Mouse (Mus musculus) layer of hippocampus, postnatal 25 days (tissue): ENCODE measurements at regions not wholly inside any gene's neighbourhood (a gene's known extent, or its start where the extent isn't known, plus 50 kb on each side); places are given as distances from the start of the nearest gene placed in this dataset.

ENCODE experiments used
- DNase-seq, 2 experiments: peaks; one replicate each; pipeline ENCODE4 v3.0.0; 2022; ENCODE audit warnings: mixed read lengths in 2 of 2, low spot score in 1 of 2; ENCODE audit errors: extremely low spot score in 1 of 2

- DNase-seq: no peak
These were observed 250.1 kb upstream of the Nmur2 start for GRCm38 (mm10) chr11:56290651-56291578.

GRCm38 (mm10) chr11:56285575-56286260 lies 244.9 kb upstream of the Nmur2 start:
- DNase-seq: no peak

GRCm38 (mm10) chr11:56281201-56281600 lies 240.4 kb upstream of the Nmur2 start:
- no peak for DNase-seq

DNA sequence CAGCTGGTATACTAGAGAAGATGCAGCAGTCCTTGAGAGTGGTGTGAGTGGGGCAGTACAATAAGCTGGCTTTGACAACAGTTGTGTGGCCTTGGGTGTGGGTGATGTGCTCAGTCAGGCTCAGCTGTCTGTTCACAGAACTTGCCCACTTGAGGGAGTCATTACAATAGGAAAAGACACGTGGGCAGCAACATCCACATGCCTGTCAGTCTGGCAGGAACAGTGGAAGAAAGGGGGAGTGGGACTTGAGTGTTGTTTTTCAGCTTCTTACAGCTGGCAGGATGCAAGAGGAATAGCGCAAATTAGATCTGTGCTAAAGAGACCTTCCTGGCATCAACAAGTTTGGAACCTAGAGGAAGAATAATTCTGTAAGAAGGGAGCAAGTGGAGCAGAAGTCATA lies 239.4 kb upstream of the Nmur2 start:
- DNase-seq: no peak

GRCm38 (mm10) chr11:56269915-56270493 lies 229.2 kb upstream of the Nmur2 start:
- no peak for DNase-seq

DNA sequence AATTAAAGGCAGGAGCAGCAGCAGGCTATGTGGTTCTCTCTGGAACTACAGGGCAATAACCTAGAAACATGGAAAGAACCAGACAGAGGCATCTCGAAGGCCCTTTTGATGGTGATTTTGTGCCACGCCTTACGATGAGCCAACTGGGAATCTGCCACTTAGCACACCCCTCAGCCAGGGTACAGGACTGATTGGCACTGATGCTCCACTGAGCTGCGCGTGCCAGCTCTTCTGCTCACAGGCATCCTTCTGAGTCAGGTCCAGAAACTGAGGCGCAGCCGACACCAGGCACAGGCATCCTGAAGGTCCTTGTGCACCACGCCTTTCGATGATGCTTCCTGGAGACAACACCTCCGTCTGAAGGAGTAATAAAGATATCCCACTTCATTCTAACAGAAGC lies 221.9 kb upstream of the Nmur2 start:
- DNase-seq: no peak

DNA sequence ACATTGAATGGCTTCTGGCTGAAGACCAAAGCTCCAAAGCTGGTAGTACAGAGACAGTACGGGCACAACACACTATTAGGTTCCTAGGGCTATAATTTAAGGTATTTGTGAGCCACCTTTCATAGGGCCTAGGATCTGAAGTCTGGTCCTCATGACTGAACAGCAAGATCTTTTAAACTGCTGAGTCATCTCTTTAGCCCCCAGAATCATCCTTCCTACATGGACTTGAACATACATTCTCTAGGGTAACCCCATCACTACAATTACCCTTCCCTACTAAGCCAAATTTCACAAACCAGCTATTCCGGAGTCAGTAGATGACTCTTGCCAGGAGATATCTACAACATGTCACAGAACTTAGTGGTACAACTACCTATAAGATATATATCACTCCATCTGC lies 215.5 kb upstream of the Nmur2 start:
- no peak for DNase-seq

- DNase-seq: no peak
These were observed 213.6 kb upstream of the Nmur2 start for GRCm38 (mm10) chr11:56254437-56254836.

- DNase-seq: no peak
These were observed 206.6 kb upstream of the Nmur2 start for GRCm38 (mm10) chr11:56247333-56247823.

DNA sequence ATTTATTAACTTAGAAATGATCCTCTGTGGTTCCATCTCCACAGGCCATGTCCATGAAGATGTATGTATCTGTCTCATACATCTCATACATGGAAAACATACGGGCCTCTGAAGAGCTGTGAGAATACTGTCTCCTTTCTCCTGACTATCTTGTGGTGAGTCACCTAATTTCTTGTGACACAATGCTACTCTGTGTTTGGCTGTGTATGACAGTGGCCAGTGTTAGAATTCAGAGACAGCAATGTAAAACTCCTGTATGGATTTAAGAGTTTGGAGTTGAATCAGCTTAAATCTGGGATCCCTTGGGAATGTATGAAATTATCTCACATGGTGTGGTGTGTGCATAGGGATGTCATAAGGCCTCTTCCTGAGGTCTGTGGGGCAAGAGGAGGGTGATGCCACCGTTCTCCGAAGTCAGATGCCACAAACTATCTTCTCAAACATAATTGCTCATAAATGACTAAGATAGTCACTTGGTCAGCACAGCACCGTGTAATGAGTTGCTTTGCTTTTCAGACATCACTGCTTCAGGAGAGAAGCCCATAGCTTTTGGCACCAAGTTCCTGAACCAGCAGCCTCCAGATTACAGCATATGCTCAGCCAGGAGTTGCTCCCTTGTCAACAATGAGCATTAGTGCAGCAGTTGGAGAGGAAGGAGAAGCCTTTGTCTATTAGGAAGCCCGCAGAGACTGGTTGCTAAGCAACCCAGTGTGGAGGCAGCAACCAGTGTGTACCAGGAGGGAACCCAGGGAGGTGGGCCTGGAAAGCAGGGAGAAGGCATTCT lies 205.9 kb upstream of the Nmur2 start:
- peak; percentile 15 to 36 for DNase-seq

- no peak for DNase-seq
These were observed 204.1 kb upstream of the Nmur2 start for GRCm38 (mm10) chr11:56244951-56245350.

- DNase-seq: no peak
These were observed 202.6 kb upstream of the Nmur2 start for GRCm38 (mm10) chr11:56243447-56243846.

DNA sequence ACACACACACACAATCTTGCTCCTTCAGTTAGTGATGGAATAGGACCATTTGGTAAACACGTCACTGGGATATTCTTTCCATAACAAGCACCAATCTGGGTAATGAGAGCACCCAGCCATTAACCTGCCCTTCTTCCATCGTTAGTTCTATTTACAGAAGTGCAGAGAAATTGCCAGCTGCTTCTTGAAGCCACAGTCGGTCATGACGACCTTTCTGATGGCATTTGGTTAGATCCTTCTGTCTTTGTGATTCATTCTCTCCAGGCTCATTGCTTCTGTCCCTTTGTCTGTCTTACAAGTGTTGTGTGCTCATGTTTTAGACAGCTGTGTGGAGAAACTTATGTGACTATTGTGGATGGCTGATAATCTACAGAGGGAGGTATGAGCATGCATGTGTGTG lies 197.9 kb upstream of the Nmur2 start:
- no peak for DNase-seq

DNA sequence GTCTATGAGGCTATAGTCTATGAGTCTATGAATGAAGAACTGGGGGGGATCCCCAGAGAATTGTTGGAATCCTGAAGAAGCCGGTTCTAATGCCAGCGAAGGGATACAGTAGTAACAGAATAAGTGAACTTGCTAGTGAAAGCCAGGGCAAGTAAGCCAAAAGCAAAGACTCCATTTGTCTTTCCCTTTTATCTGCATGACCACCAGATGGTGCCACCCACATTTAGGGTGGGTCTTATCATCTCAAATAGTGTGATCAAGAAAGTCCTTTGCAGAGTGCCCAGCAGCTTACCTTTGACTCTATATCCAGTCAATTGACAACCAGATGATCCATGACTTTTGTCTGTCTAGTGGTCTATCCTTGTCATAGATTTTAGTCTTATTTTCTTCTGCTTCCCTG lies 184.2 kb upstream of the Nmur2 start:
- peak in 1 of 2 experiments; percentile 29 for DNase-seq

GRCm38 (mm10) chr11:56215706-56216105 lies 174.9 kb upstream of the Nmur2 start:
- no peak for DNase-seq

- no peak for DNase-seq
These were observed 161.0 kb upstream of the Nmur2 start for GRCm38 (mm10) chr11:56201844-56202243.

DNA sequence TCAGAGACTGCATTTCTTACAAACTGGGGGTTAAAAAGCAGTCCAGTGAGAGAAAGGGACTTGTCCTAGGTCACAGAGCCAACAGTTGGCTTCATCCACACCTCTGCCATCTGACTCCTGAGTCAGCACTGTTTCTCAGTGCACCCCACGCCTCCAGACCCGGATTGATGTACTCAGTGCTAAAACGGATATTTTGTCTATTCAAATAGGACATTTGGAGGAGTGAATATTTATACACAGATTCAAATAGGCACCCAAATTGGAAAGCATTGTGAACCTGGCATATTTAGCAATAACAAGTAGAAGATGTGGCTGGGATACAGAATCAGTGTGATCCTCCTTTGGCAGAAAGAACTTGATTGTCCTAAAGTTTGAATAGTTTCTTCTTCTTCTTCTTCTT lies 154.5 kb upstream of the Nmur2 start:
- no peak for DNase-seq

DNA sequence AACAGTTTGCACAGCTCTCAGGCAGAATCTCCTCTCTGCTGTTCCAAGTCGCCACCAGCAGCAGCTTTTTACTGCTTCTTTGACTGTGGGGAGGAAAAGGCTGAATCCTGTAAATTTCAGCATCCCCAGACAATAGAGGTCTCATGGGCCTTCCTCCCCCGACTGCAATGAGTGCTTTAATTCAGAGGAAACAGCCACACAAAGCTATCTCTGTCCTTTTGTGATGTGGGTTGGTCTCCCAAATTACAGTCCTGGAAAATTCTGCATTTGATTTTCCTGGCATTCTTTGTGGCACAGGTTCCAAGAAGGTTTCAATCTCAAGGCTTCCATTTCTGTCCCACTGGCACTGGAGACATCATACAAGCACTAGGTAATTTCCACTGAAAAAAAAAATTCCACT lies 152.6 kb upstream of the Nmur2 start:
- no peak for DNase-seq

GRCm38 (mm10) chr11:56173895-56174294 lies 133.1 kb upstream of the Nmur2 start:
- no peak for DNase-seq

DNA sequence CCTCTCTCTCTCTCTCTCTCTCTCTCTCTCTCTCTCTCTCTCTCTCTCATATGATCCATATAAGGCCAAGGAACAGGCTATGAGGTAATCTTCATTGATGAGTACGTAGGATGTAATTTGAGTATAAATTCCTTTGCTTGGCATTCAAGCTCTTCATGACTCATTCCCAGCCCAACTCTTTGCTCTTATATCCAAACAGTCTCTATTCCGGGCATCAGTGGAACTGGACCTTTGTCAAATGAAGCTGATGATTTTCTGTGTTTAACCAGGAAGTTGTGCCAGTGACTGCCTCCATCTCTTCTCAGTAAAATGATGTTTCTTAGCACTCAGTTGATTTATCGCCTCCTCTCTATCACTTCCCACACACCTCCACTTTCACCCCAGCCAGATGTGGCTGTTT lies 132.4 kb upstream of the Nmur2 start:
- DNase-seq: no peak
